Mouse (Mus musculus): ENCODE measurements around the gene Npvf. TPM values are rescaled to one million over a fixed set of nuclear protein-coding genes. Genes with fewer than 3 reads are reported as not detected.
"Not testable (repeated sequence)": the region's sequence is repeated elsewhere in the genome, so short reads cannot be mapped to it uniquely, and the experiment has no call there.

The Npvf gene
- total RNA-seq, 4 experiments from 2014 or later: not detected

- DNase-seq (ENCODE audit: low spot score): peak; percentile 7
Observed at GRCm38 (mm10) chr6:50640377-50640776, 13.9 kb downstream of the Npvf start.

- DNase-seq (ENCODE audit: low spot score): no peak
Observed at GRCm38 (mm10) chr6:50639656-50640055, 14.6 kb downstream of the Npvf start.

- not testable (repeated sequence) for DNase-seq (ENCODE audit: low spot score)
Observed at GRCm38 (mm10) chr6:50626170-50626569, 28.1 kb downstream of the Npvf start.

GRCm38 (mm10) chr6:50618273-50618672 is 36.0 kb downstream of the Npvf start:
- not testable (repeated sequence) for DNase-seq (ENCODE audit: low spot score)

GRCm38 (mm10) chr6:50601620-50602019 is 52.6 kb downstream of the Npvf start:
- no peak for DNase-seq (ENCODE audit: low spot score)

Other genes starting within 250 kb of the Npvf start
- 10 to 100 TPM; 20.2 to 31.0 (median 25.7) TPM for gene Osbpl3, start 198.2 kb downstream of the Npvf start, total RNA-seq (2022)
- gene Cycs, start 87.9 kb downstream of the Npvf start, total RNA-seq (2022): 100 to 1,000 TPM; 167 to 177 (median 171) TPM
- under 1 TPM; 0.25 to 0.37 (median 0.27) TPM for gene 4921507P07Rik, start 57.8 kb downstream of the Npvf start, total RNA-seq (2022)

All from heart, adult 8-10 months (tissue).